Mouse (Mus musculus) myocyte (in vitro differentiated cells): ENCODE data around the gene Xlr3b.
"Not testable (repeated sequence)": the region's sequence is repeated elsewhere in the genome, so short reads cannot be mapped to it uniquely, and the experiment has no call there.

Source experiments
- E2F4 ChIP-seq: IDR thresholded peaks from one replicate; pipeline ENCODE4 v1.6.1; 2011; ENCODE audit warnings: mild to moderate bottlenecking, control low read depth, moderate library complexity; ENCODE audit not compliant: insufficient read depth
- MYOD1 ChIP-seq, 3 experiments: IDR thresholded peaks; one replicate each; pipeline ENCODE4 v1.6.1; 2011; ENCODE audit warnings: control low read depth in 2 of 3, low read depth in 2 of 3, mild to moderate bottlenecking in 2 of 3, moderate library complexity in 1 of 3; ENCODE audit not compliant: insufficient read length in 2 of 3, control insufficient read depth in 1 of 3
- POLR2A ChIP-seq: IDR thresholded peaks from one replicate; pipeline ENCODE4 v1.6.1; 2011; ENCODE audit warnings: low read depth, mild to moderate bottlenecking, control low read depth, moderate library complexity; ENCODE audit not compliant: insufficient read length
- SRF ChIP-seq: IDR thresholded peaks from one replicate; pipeline ENCODE4 v1.6.1; 2011; ENCODE audit warnings: low read depth; ENCODE audit not compliant: control insufficient read depth, insufficient read length
- TCF12 ChIP-seq: IDR thresholded peaks from one replicate; pipeline ENCODE4 v1.6.1; 2011; ENCODE audit warnings: mild to moderate bottlenecking, control low read depth; ENCODE audit not compliant: poor library complexity, insufficient read depth, severe bottlenecking
- USF1 ChIP-seq: IDR thresholded peaks from one replicate; pipeline ENCODE4 v1.6.1; 2011; ENCODE audit warnings: low read depth, mild to moderate bottlenecking, control low read depth, moderate library complexity

- TF ChIP-seq POLR2A; USF1; MYOD1 (IDR thresholded peaks at IDR 0.05; ENCODE audit: control insufficient read depth in 1 of 3, insufficient read length in 2 of 3, low read depth in 2 of 3); TCF12; SRF; E2F4: not testable (repeated sequence)
Observed at GRCm38 (mm10) chrX:73191934-73192333, at the start of gene Xlr3b.
